Mouse (Mus musculus) fibroblast of lung, adult 2 months (primary cell): ENCODE measurements around the gene Rasl10a.

ENCODE experiments used
- DNase-seq: peaks from one replicate; pipeline ENCODE4 v3.0.0-alpha.2; 2011; ENCODE audit warnings: low read depth

Gene Rasl10a

GRCm38 (mm10) chr11:5052200-5052854 lies 5.6 kb upstream of the Rasl10a start:
- DNase-seq, result no peak

- no peak for DNase-seq
These were observed 3.8 kb upstream of the Rasl10a start for GRCm38 (mm10) chr11:5054151-5054550.

- DNase-seq, result no peak
These were observed 3.1 kb upstream of the Rasl10a start for GRCm38 (mm10) chr11:5054874-5055273.

GRCm38 (mm10) chr11:5055945-5056938 lies 1.7 kb upstream of the Rasl10a start:
- no peak for DNase-seq

- no peak for DNase-seq
These were observed 864 bp upstream of the Rasl10a start for GRCm38 (mm10) chr11:5057064-5057463.

GRCm38 (mm10) chr11:5057541-5057855 lies 430 bp upstream of the Rasl10a start:
- no peak for DNase-seq

GRCm38 (mm10) chr11:5058783-5059182 lies 855 bp downstream of the Rasl10a start:
- no peak for DNase-seq

- DNase-seq, result no peak
These were observed 1.3 kb downstream of the Rasl10a start for GRCm38 (mm10) chr11:5059230-5059629.

- no peak for DNase-seq
These were observed 1.8 kb downstream of the Rasl10a start for GRCm38 (mm10) chr11:5059704-5060156.

- DNase-seq, result no peak
These were observed 3.0 kb downstream of the Rasl10a start for GRCm38 (mm10) chr11:5060756-5061412.

GRCm38 (mm10) chr11:5061413-5062139 lies 3.6 kb downstream of the Rasl10a start:
- DNase-seq, result peak; percentile 92

GRCm38 (mm10) chr11:5062326-5062725 lies 4.4 kb downstream of the Rasl10a start:
- DNase-seq, result no peak

GRCm38 (mm10) chr11:5062860-5063505 lies 5.1 kb downstream of the Rasl10a start:
- DNase-seq, result no peak

- no peak for DNase-seq
These were observed 5.8 kb downstream of the Rasl10a start for GRCm38 (mm10) chr11:5063561-5064281.

GRCm38 (mm10) chr11:5064282-5065055 lies 6.5 kb downstream of the Rasl10a start:
- DNase-seq, result no peak

- DNase-seq, result peak; percentile 73
These were observed 7.3 kb downstream of the Rasl10a start, which contains the start of gene Gas2l1 for GRCm38 (mm10) chr11:5065056-5065821. Gas2l1 (minus strand) TSS chr11:5065327.

- DNase-seq, result no peak
These were observed 9.1 kb downstream of the Rasl10a start for GRCm38 (mm10) chr11:5067063-5067462.

GRCm38 (mm10) chr11:5068126-5068971 lies 10.4 kb downstream of the Rasl10a start:
- no peak for DNase-seq
